ENCODE assay signal across 18 mouse cellular contexts in the genomic region with DNA sequence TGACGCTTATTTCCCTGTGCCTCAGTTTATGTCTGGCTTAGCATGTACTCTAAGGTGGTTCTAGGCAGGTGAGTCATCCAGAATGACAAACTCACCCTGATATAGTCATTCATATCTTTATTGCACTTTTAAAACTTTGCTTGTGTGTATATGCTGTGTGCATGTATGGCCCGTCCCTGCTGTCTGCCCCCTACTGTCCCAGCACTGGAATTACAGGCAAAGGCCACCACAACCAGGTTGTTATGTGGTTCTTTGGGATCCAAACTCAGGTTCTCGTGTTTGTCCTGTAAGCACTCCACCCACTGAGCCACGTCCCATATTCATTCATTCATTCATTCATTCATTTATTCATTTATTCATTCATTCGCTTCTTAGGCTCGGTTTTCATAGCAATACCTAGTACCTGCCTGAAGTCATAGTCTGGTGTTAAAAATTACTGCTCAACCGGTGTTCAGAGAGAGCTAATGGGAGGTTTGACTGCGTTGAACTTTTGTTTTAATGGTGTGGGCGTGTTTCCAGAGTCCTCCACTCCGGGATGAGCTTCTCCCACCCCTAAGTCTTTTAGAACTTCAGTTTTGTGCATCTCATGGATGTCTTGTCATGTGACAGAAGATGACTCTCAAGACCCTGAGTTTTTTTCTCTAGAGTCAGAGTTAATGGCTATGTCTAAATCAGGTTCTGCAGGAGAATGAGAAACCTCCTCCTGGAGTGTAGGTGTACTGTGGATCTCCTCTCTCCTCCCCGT. TPM values are rescaled to one million over a fixed set of nuclear protein-coding genes. Genes with fewer than 3 reads are reported as not detected.
A peak's percentile ranks its signal among the peaks of the same experiment; 100 is the strongest.
DNase-seq lines count a peak whose midpoint lies in the region; ATAC-seq and TF ChIP-seq lines count a peak whose summit lies in the region.
"Had no signal": no experiment of that assay in that cellular context is flagged by ENCODE, and none has a peak within 500 bp of the region (broad histone marks: within the 10 kb centered on the region; RNA-seq: fewer than 3 reads in every experiment).

No protein-coding gene starts in this region.

- no peak overlapping the region for H3K27ac ChIP-seq in layer of hippocampus, adult 2 months
- H3K27ac ChIP-seq in testis, adult 2 months (ENCODE audit: control insufficient read depth, insufficient read depth, low read depth, low read length) = no peak overlapping the region
- H3K27ac ChIP-seq: hindbrain, embryonic 12.5 days; limb, embryonic 15.5 days had no signal

- ATAC-seq in CD4-positive, CD25-positive, alpha-beta regulatory T cell, adult 4 months = no peak

- no peaks in the 10 kb centered on the region for H3K4me1 ChIP-seq in testis, adult 2 months (ENCODE audit: control insufficient read depth, insufficient read depth, low read length)
- H3K4me1 ChIP-seq: hindbrain, embryonic 12.5 days; limb, embryonic 15.5 days had no signal

- peak; percentile 30 for DNase-seq in CD4-positive, CD25-positive, alpha-beta regulatory T cell, adult 2 months (ENCODE audit: low read depth, low spot score)
- no peak for DNase-seq in layer of hippocampus, adult 2 months (ENCODE audit: low spot score in 2 of 2)
- no peak for DNase-seq in layer of hippocampus, adult 8-10 months (ENCODE audit: low spot score in 2 of 2)
- no peak for DNase-seq in testis, postnatal 14 days (ENCODE audit: low spot score)
- no peak for DNase-seq in B cell, adult 2 months
- no peak for DNase-seq in spleen, adult 12 weeks (ENCODE audit: low spot score)
- DNase-seq: cerebellum, adult 9-10 months; embryo, embryonic 11 days; gastrocnemius, postnatal 36 days; thymus, adult 18-20 months had no signal

- no peaks in the 10 kb centered on the region for H3K36me3 ChIP-seq in testis, adult 2 months (ENCODE audit: control insufficient read depth, insufficient read depth, low read length)
- H3K36me3 ChIP-seq: hindbrain, embryonic 12.5 days; limb, embryonic 15.5 days had no signal

- H3K4me3 ChIP-seq in layer of hippocampus, adult 2 months = no peak overlapping the region
- H3K4me3 ChIP-seq in testis, adult 2 months (ENCODE audit: control insufficient read depth, low read depth, low read length) = no peak overlapping the region
- H3K4me3 ChIP-seq: hindbrain, embryonic 12.5 days; limb, embryonic 15.5 days had no signal

- peak; percentile 56 for TF ChIP-seq CTCF in layer of hippocampus, adult 2 months (conservative IDR thresholded peaks at IDR 0.05)
- peak; percentile 63; the same call in 1 of the 2 replicates for TF ChIP-seq CTCF in testis, adult 2 months (IDR thresholded peaks at IDR 0.05; ENCODE audit: control insufficient read depth, insufficient read depth, insufficient replicate concordance, low read depth, low read length)

- TF ChIP-seq POLR2A in testis, adult 2 months (IDR thresholded peaks at IDR 0.05; ENCODE audit: control insufficient read depth, low read depth, low read length) = no peak

- H3K27me3 ChIP-seq in testis, adult 2 months (ENCODE audit: control insufficient read depth, insufficient read depth, low read length) = no peaks in the 10 kb centered on the region
- H3K27me3 ChIP-seq: hindbrain, embryonic 12.5 days; limb, embryonic 15.5 days had no signal

RNA-seq across cellular contexts. Expression of gene Atf3, which starts 15.5 kb away (rescaled TPM):
- polyA plus RNA-seq in CD4-positive, CD25-positive, alpha-beta regulatory T cell, adult 4 months (2017; shearing (Covaris generic)) = not detected
- under 1 TPM; 0.52 to 0.67 TPM for total RNA-seq in layer of hippocampus, adult 2 months (2021)
- 1 to 10 TPM in 3 of 4 experiments, under 1 TPM in 1; 0.80 to 7.7 (median 3.5) TPM for total RNA-seq in layer of hippocampus, adult 8-10 months (2022)
- polyA plus RNA-seq in testis, adult 2 months (2012; rRNA removed) = 0.16 TPM in 1 of 2 replicates, not detected in the other

RNA-seq across cellular contexts. Expression of gene Fam71a, which starts 37.8 kb away (rescaled TPM):
- polyA plus RNA-seq in CD4-positive, CD25-positive, alpha-beta regulatory T cell, adult 4 months (2017; shearing (Covaris generic)) = not detected
- not detected for total RNA-seq in layer of hippocampus, adult 2 months (2021)
- not detected for total RNA-seq in layer of hippocampus, adult 8-10 months (2022)
- 80.7 and 82.4 TPM in 2 replicates for polyA plus RNA-seq in testis, adult 2 months (2012; rRNA removed)
- total RNA-seq: gastrocnemius, postnatal 36 days had no signal
- polyA plus RNA-seq: heart, embryonic 14.5 days; hindbrain, embryonic 12.5 days; intestine, embryonic 16.5 days; large intestine, adult 2 months; limb, embryonic 15.5 days; neural tube, embryonic 14.5 days had no signal
